20 mouse cellular contexts compared by ENCODE assay signal in the genomic region with DNA sequence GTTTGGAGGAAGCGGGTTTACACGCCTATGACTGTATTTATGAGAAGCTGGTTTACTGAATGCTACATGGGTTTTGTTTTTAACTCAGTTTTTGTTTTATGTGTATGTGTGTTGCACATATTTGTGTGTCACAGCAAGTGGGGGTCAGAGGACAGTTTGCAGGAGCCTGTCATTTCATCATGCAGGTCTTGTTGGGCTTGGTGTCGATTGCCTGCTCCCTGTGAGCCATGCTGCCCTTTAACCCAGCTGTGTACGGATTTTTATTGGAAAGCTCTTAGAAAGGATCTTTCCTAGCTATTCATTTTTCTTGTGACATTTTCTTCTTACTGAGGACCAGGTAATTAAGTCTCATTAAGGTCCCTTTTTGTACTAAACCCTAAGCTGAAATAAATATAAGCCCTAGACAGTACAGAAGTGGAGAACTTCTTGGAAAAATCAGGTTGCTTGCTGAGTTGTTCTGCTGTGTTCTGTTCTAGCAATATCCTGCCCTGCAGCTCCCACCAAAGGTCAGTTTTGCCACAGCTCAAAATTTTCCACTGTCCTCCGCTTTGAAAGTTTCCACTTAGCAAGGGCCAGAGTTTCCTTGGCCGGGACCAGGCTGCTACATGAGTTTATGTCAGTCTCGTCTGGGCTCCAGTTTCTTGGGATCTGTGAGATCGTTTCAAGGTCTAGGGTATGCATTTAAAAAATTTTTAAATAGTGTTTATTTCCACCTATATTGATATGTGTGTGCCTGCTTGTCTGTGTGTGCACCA. TPM values are rescaled to one million over a fixed set of nuclear protein-coding genes. Genes with fewer than 3 reads are reported as not detected.
A peak's percentile ranks its signal among the peaks of the same experiment; 100 is the strongest.
DNase-seq lines count a peak whose midpoint lies in the region; ATAC-seq and TF ChIP-seq lines count a peak whose summit lies in the region.
"Had no signal": no experiment of that assay in that cellular context is flagged by ENCODE, and none has a peak within 500 bp of the region (broad histone marks: within the 10 kb centered on the region; RNA-seq: fewer than 3 reads in every experiment).

No protein-coding gene starts in this region.

- no peak overlapping the region for H3K4me2 ChIP-seq in kidney, embryonic 15.5 days
- H3K4me2 ChIP-seq: embryonic facial prominence, embryonic 15.5 days; forebrain, embryonic 15.5 days; heart, embryonic 11.5 days; hindbrain, embryonic 15.5 days; liver, embryonic 11.5 days; midbrain, embryonic 12.5 days; neural tube, embryonic 15.5 days; stomach, embryonic 15.5 days had no signal

- no peak overlapping the region for H3K9ac ChIP-seq in kidney, embryonic 15.5 days
- H3K9ac ChIP-seq in MEL (ENCODE audit: control insufficient read depth, low read depth, low read length, poor library complexity, severe bottlenecking) = no peak overlapping the region
- H3K9ac ChIP-seq: embryonic facial prominence, embryonic 15.5 days; forebrain, embryonic 15.5 days; hindbrain, embryonic 15.5 days; midbrain, embryonic 12.5 days; neural tube, embryonic 15.5 days; stomach, embryonic 15.5 days had no signal

- no peak overlapping the region for H3K4me3 ChIP-seq in kidney, embryonic 15.5 days (replicated peaks)
- no peak overlapping the region for H3K4me3 ChIP-seq in MEL (ENCODE audit: control insufficient read depth in 1 of 2, insufficient read depth in 1 of 2, low read depth in 2 of 2, low read length in 2 of 2)
- H3K4me3 ChIP-seq: embryonic facial prominence, embryonic 15.5 days; forebrain, embryonic 15.5 days; hindbrain, embryonic 15.5 days; left cerebral cortex, adult 2 months; midbrain, embryonic 12.5 days; neural tube, embryonic 15.5 days; stomach, embryonic 15.5 days had no signal

- H3K36me3 ChIP-seq in kidney, embryonic 15.5 days = peaks cover 97% of the 10 kb centered on the region
- peaks cover 0 to 35% of the 10 kb centered on the region in 2 experiments; a peak in 2 of 4 replicates for H3K36me3 ChIP-seq in MEL (ENCODE audit: control insufficient read depth in 1 of 2, insufficient read depth in 2 of 2, low read length in 2 of 2)

- no peaks in the 10 kb centered on the region for H3K27me3 ChIP-seq in kidney, embryonic 15.5 days
- no peaks in the 10 kb centered on the region for H3K27me3 ChIP-seq in MEL (ENCODE audit: control insufficient read depth in 1 of 2, insufficient read depth in 2 of 2, low read length in 2 of 2)
- H3K27me3 ChIP-seq: embryonic facial prominence, embryonic 15.5 days; forebrain, embryonic 15.5 days; hindbrain, embryonic 15.5 days; midbrain, embryonic 12.5 days; neural tube, embryonic 15.5 days; stomach, embryonic 15.5 days had no signal

- TF ChIP-seq CTCF in MEL (IDR thresholded peaks at IDR 0.05 in 2 of 3, conservative IDR thresholded peaks at IDR 0.05 in 1 of 3; ENCODE audit: control insufficient read depth in 1 of 3, insufficient read depth in 1 of 3, low read depth in 2 of 3, low read length in 3 of 3, poor library complexity in 1 of 3, severe bottlenecking in 1 of 3) = no peak

- no peak overlapping the region for H3K27ac ChIP-seq in kidney, embryonic 15.5 days
- no peak overlapping the region for H3K27ac ChIP-seq in MEL (ENCODE audit: control insufficient read depth, low read depth, low read length)
- H3K27ac ChIP-seq: embryonic facial prominence, embryonic 15.5 days; forebrain, embryonic 15.5 days; hindbrain, embryonic 15.5 days; left cerebral cortex, adult 2 months; midbrain, embryonic 12.5 days; neural tube, embryonic 15.5 days; stomach, embryonic 15.5 days had no signal

- no peaks in the 10 kb centered on the region for H3K79me2 ChIP-seq in MEL (ENCODE audit: control insufficient read depth, insufficient read depth, low read length, poor library complexity)

- TF ChIP-seq EP300 in MEL (IDR thresholded peaks at IDR 0.05; ENCODE audit: low read depth in 1 of 2, low read length in 2 of 2) = no peak

- H3K9me3 ChIP-seq in kidney, embryonic 15.5 days (replicated peaks) = no peaks in the 10 kb centered on the region
- H3K9me3 ChIP-seq in MEL (replicated peaks; ENCODE audit: insufficient read depth, low read length) = no peaks in the 10 kb centered on the region
- H3K9me3 ChIP-seq: embryonic facial prominence, embryonic 15.5 days; forebrain, embryonic 15.5 days; hindbrain, embryonic 15.5 days; midbrain, embryonic 12.5 days; neural tube, embryonic 15.5 days; stomach, embryonic 15.5 days had no signal

- H3K4me1 ChIP-seq in kidney, embryonic 15.5 days = no peaks in the 10 kb centered on the region
- H3K4me1 ChIP-seq in MEL (ENCODE audit: control insufficient read depth in 1 of 2, insufficient read depth in 2 of 2, low read length in 2 of 2) = no peaks in the 10 kb centered on the region
- H3K4me1 ChIP-seq: embryonic facial prominence, embryonic 15.5 days; forebrain, embryonic 15.5 days; hindbrain, embryonic 15.5 days; midbrain, embryonic 12.5 days; neural tube, embryonic 15.5 days; stomach, embryonic 15.5 days had no signal

- TF ChIP-seq RAD21 in MEL (IDR thresholded peaks at IDR 0.05; ENCODE audit: low read depth, low read length) = no peak

- DNase-seq in adrenal gland, adult 2 months = peak; percentile 75
- no peak for DNase-seq in adrenal gland, adult 18-20 months (ENCODE audit: low spot score in 2 of 2)
- DNase-seq in kidney, adult 18-20 months = peak; percentile 13
- no peak for DNase-seq in MEL (ENCODE audit: low read depth, low spot score)
- peak; percentile 31 for DNase-seq in kidney, postnatal 10 days
- no peak for DNase-seq in ovary, postnatal 36 days (ENCODE audit: low spot score)
- DNase-seq: cerebellum, adult 11 months; cerebellum, adult 9-11 months; lung, adult 2 months; thymus, postnatal 4 days had no signal

- WGBS in kidney, embryonic 15.5 days = 84% methylated on average over 8 of the region's 8 CpGs

- no peak for TF ChIP-seq POLR2A in MEL (IDR thresholded peaks at IDR 0.05; ENCODE audit: control insufficient read depth in 1 of 2, insufficient read depth in 1 of 2, low read depth in 1 of 2, low read length in 2 of 2, poor library complexity in 1 of 2)

- no peak for ATAC-seq in kidney, embryonic 15.5 days (replicated peaks; ENCODE audit: low FRiP score)
- ATAC-seq: forebrain, embryonic 15.5 days had no signal

TF ChIP-seq in MEL, 35 proteins besides CTCF, POLR2A, EP300 and RAD21:
- TF ChIP-seq UBTF (IDR thresholded peaks at IDR 0.05; ENCODE audit: borderline replicate concordance, insufficient read depth, low read depth, low read length) = no peak
- no peak for TF ChIP-seq TCF12 (IDR thresholded peaks at IDR 0.05; ENCODE audit: low read depth, low read length)
- TF ChIP-seq TBP (IDR thresholded peaks at IDR 0.05; ENCODE audit: low read depth, low read length) = no peak
- TF ChIP-seq KAT2A (conservative IDR thresholded peaks at IDR 0.05; ENCODE audit: low read depth, low read length) = no peak
- no peak for TF ChIP-seq MEF2A (IDR thresholded peaks at IDR 0.05; ENCODE audit: extremely low read depth, insufficient replicate concordance, low read depth, low read length, poor library complexity, severe bottlenecking)
- TF ChIP-seq POLR2AphosphoS2 (IDR thresholded peaks at IDR 0.05; ENCODE audit: low read length) = 0 out of 2 replicates have a peak, but pooled peaks have one; percentile 9
- no peak for TF ChIP-seq TAL1 (IDR thresholded peaks at IDR 0.05; ENCODE audit: low read length)

RNA-seq across cellular contexts. Expression of a gene that starts 17.7 kb away (rescaled TPM):
- total RNA-seq in adrenal gland, adult 2 months (2021) = 10 to 100 TPM in 1 of 2 experiments, 1 to 10 TPM in 1; 2.0 to 10.6 TPM
- polyA plus RNA-seq in adrenal gland, adult 2 months (2012; rRNA removed) = 9.6 and 14.0 TPM in 2 replicates
- total RNA-seq in adrenal gland, adult 18-20 months (2021) = 10 to 100 TPM in 1 of 2 experiments, 1 to 10 TPM in 1; 3.0 to 10.5 TPM
- polyA plus RNA-seq in kidney, embryonic 15.5 days (2015; fragmentation: Nextera tagmentation; extraction: Ambion mirVana) = 1.7 and 2.0 TPM in 2 replicates
- 5.7 and 9.8 TPM in 2 replicates for total RNA-seq in MEL (2012; rRNA removed)
- polyA plus RNA-seq in MEL (2012; ENCODE audit: insufficient read depth in 1 of 2, insufficient read length in 2 of 2, low read depth in 1 of 2, low replicate concordance in 2 of 2, missing spikeins in 1 of 2) = 1 to 10 TPM in 1 of 2 experiments, not detected in 1; 6.2 TPM

RNA-seq across cellular contexts. Expression of a gene that starts 46.3 kb away (rescaled TPM):
- total RNA-seq in adrenal gland, adult 2 months (2021) = 10 to 100 TPM; 70.8 to 78.3 TPM
- polyA plus RNA-seq in adrenal gland, adult 2 months (2012; rRNA removed) = 26.8 and 30.8 TPM in 2 replicates
- total RNA-seq in adrenal gland, adult 18-20 months (2021) = 10 to 100 TPM; 79.1 to 88.7 TPM
- 40.4 and 42.3 TPM in 2 replicates for polyA plus RNA-seq in kidney, embryonic 15.5 days (2015; fragmentation: Nextera tagmentation; extraction: Ambion mirVana)
- total RNA-seq in MEL (2012; rRNA removed) = 69.1 and 72.9 TPM in 2 replicates
- 10 to 100 TPM; 44.5 to 81.5 TPM for polyA plus RNA-seq in MEL (2012; ENCODE audit: insufficient read depth in 1 of 2, insufficient read length in 2 of 2, low read depth in 1 of 2, low replicate concordance in 2 of 2, missing spikeins in 1 of 2)

Comparison
In these comparisons a context has a peak if more than half of its experiments do, and no peak if none do; other contexts are left out.
1. DNase-seq: peak in adrenal gland, adult 2 months (single experiment), kidney, adult 18-20 months (single experiment) and kidney, postnatal 10 days (single experiment); none in adrenal gland, adult 18-20 months (0 of 2), MEL (single experiment) and ovary, postnatal 36 days (single experiment).